Mouse (Mus musculus) thymus, adult 2 months (tissue): ENCODE results near the gene Col25a1.

ENCODE experiments used
- CTCF ChIP-seq: fragments of 200-500 bp; IDR thresholded peaks from 2 replicates; pipeline ENCODE4 v1.5.1; 2012; ENCODE audit warnings: mild to moderate bottlenecking, control low read depth, low read length, moderate library complexity, borderline replicate concordance; ENCODE audit not compliant: control insufficient read depth, poor library complexity, insufficient read depth; ENCODE audit errors: extremely low read depth
- POLR2A ChIP-seq: fragments of 200-500 bp; IDR thresholded peaks from 2 replicates; pipeline ENCODE4 v1.6.1; 2012; ENCODE audit warnings: mild to moderate bottlenecking, low read length, control low read depth, moderate library complexity; ENCODE audit not compliant: control insufficient read depth, poor library complexity, insufficient read depth; ENCODE audit errors: extremely low read depth

GRCm38 (mm10) chr3:130187588-130187987, 56.3 kb downstream of the Col25a1 start:
- no peak for TF ChIP-seq POLR2A
- TF ChIP-seq CTCF: no peak
